Mouse (Mus musculus): ENCODE data around the gene Rfx3. TPM values are rescaled to one million over a fixed set of nuclear protein-coding genes. Genes with fewer than 3 reads are reported as not detected.

Gene Rfx3
- total and polyA plus RNA-seq, 2 experiments from 2014 or later: 11.2 to 31.1 TPM

DNA sequence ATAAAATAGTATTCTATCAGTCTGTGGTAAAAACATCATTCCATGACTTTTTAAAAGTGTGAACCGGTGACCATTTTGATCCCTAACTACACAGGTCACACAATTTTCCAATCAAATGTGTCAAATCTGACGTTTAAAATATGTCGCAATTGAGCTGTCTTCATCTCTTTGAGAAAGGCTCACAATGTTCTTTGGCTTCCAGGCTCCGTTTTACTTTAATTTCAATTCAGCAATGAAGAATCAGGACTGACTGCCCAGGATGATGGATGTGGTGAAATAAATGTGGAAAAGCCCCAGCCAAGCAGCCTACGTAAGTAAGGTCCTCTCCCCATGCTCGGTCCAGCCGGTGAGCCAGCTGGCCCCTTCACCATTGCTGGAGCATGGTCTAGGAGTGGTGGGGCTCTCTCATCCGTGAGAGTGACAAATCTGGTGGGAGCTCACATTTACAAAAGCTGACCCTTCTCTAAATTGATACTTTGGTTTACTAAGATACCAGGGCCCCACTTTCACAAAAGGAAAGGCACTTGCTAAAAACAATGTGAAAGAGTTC, 240.2 kb downstream of the Rfx3 start:
- TF ChIP-seq CTCF (IDR thresholded peaks at IDR 0.05; ENCODE audit: low read depth): no peak
- Histone ChIP-seq H3K27ac (no peak overlapping the region), H3K9me3 (ENCODE audit: low read length) (no peaks in the 10 kb centered on the region), H3K9ac (replicated peaks; ENCODE audit: low read length) (no peak overlapping the region), H3K4me1 (ENCODE audit: insufficient read depth, low read length) (no peaks in the 10 kb centered on the region), H3K27me3 (ENCODE audit: insufficient read depth, low read length) (no peaks in the 10 kb centered on the region), H3K36me3 (ENCODE audit: insufficient read depth, low read length) (no peaks in the 10 kb centered on the region), H3K4me2 (ENCODE audit: low read depth, low read length) (no peak overlapping the region), H3K4me3 (ENCODE audit: low read length) (no peak overlapping the region)
- peak; percentile 10 for DNase-seq (ENCODE audit: low spot score)
- ATAC-seq: no peak
- WGBS: 70% methylated on average over 8 of the region's 8 CpGs

DNA sequence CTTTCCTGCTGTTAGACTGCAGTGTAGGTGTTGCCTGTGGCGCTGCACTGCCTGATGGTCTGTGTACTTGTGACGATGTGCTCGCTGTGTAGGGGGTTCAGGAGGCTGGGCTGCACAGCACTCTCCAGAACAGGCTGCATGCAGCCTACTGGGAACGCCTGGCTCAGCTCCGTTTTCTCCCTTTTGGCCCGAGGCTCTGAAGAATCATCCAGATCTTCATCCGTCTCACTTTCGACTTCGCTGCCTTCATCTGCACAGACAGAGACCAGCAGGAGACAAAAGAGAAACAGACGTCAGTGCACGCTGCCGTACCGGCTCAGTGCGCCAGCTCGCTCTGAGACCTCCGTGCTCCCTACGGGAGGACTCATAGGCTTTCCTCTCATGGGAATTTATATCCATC, 242.5 kb downstream of the Rfx3 start:
- DNase-seq (ENCODE audit: low spot score) (peak; percentile 52), ATAC-seq (peak; percentile 81)
- H3K36me3 ChIP-seq (ENCODE audit: insufficient read depth, low read length): no peaks in the 10 kb centered on the region
- no peaks in the 10 kb centered on the region for H3K27me3 ChIP-seq (ENCODE audit: insufficient read depth, low read length)
- no peak for TF ChIP-seq CTCF (IDR thresholded peaks at IDR 0.05; ENCODE audit: low read depth)
- H3K4me3 ChIP-seq (ENCODE audit: low read length): no peak overlapping the region
- H3K4me1 ChIP-seq (ENCODE audit: insufficient read depth, low read length): no peaks in the 10 kb centered on the region
- H3K9me3 ChIP-seq (ENCODE audit: low read length): no peaks in the 10 kb centered on the region
- 46% methylated on average over 17 of the region's 17 CpGs for WGBS
- peak overlapping the region; percentile 36 for H3K4me2 ChIP-seq (ENCODE audit: low read depth, low read length)
- H3K27ac ChIP-seq: peak overlapping the region; percentile 58; the same call in 1 of the 2 replicates
- no peak overlapping the region for H3K9ac ChIP-seq (replicated peaks; ENCODE audit: low read length)

DNA sequence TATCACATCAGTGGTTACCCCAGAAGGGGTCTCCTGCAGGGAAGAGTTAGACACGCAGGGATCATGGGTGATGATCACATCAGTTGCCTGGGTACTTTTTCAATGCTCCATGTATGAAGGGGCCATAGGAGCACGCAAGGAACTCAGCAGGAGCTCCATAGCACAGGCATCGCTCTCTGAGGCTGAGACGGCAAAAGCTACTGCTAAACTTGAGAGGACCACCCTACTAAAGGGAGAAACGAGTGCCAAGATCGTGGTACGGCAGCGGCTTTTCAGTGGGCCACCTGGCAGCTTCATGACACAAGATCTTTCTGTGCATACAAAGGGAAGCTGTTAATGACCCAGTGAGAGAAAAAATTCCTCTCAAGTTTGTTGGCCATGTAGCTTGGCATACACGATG, 250.7 kb downstream of the Rfx3 start:
- Histone ChIP-seq H3K36me3 (ENCODE audit: insufficient read depth, low read length) (no peaks in the 10 kb centered on the region), H3K9me3 (ENCODE audit: low read length) (no peaks in the 10 kb centered on the region), H3K27ac (no peak overlapping the region), H3K4me1 (ENCODE audit: insufficient read depth, low read length) (no peaks in the 10 kb centered on the region), H3K27me3 (ENCODE audit: insufficient read depth, low read length) (no peaks in the 10 kb centered on the region), H3K9ac (replicated peaks; ENCODE audit: low read length) (no peak overlapping the region), H3K4me3 (ENCODE audit: low read length) (no peak overlapping the region), H3K4me2 (ENCODE audit: low read depth, low read length) (no peak overlapping the region)
- DNase-seq (ENCODE audit: low spot score): no peak
- WGBS: 73% methylated on average over 9 of the region's 9 CpGs
- no peak for TF ChIP-seq CTCF (IDR thresholded peaks at IDR 0.05; ENCODE audit: low read depth)
- ATAC-seq: no peak

DNA sequence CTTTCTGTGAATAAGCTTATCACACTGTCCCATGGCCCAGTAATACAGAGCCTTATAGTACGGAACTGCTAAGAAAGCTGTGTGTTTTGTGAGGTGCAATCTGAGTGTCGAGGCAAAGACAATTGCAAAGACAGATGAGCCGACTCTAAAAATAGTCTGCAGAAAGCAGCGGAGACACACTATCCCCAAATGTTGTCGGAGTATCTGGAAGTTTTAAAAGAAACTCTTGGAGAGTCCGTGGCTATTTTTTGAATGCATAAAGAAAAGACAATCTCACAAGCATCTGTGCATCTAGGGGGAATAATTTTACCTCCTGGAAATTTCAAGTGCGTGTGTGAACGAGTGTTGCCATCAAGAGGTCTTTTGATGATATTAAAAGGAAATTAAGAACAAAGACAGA, 251.6 kb downstream of the Rfx3 start:
- H3K27me3 ChIP-seq (ENCODE audit: insufficient read depth, low read length): no peaks in the 10 kb centered on the region
- H3K9ac ChIP-seq (replicated peaks; ENCODE audit: low read length): no peak overlapping the region
- WGBS: 74% methylated on average over 8 of the region's 8 CpGs
- ATAC-seq (no peak), DNase-seq (ENCODE audit: low spot score) (no peak)
- TF ChIP-seq CTCF (IDR thresholded peaks at IDR 0.05; ENCODE audit: low read depth): no peak
- no peaks in the 10 kb centered on the region for H3K4me1 ChIP-seq (ENCODE audit: insufficient read depth, low read length)
- H3K27ac ChIP-seq: no peak overlapping the region
- H3K4me3 ChIP-seq (ENCODE audit: low read length): no peak overlapping the region
- H3K36me3 ChIP-seq (ENCODE audit: insufficient read depth, low read length): no peaks in the 10 kb centered on the region
- no peak overlapping the region for H3K4me2 ChIP-seq (ENCODE audit: low read depth, low read length)
- H3K9me3 ChIP-seq (ENCODE audit: low read length): no peaks in the 10 kb centered on the region

DNA sequence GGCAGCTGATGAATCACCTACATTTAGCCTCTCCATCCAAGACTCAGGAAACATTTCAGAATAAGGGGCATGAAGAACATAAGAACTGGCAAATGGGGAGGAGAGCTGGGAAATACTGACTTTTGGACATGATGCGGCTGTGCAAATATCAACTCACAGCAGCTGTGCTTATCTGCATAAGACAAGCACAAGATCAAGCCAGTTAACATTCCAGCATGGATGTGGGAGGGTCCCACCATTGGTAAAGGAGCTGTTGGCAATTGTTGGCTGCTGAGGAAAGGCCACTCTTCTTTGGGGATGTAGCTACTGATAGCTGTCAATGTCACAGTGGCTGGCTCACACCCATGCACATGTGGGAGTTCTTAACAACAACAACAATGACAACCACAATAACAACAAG, 263.7 kb downstream of the Rfx3 start:
- no peak for ATAC-seq
- no peak overlapping the region for H3K27ac ChIP-seq
- no peaks in the 10 kb centered on the region for H3K27me3 ChIP-seq (ENCODE audit: insufficient read depth, low read length)
- H3K4me1 ChIP-seq (ENCODE audit: insufficient read depth, low read length): no peaks in the 10 kb centered on the region
- H3K9me3 ChIP-seq (ENCODE audit: low read length): no peaks in the 10 kb centered on the region
- no peak for DNase-seq (ENCODE audit: low spot score)
- no peaks in the 10 kb centered on the region for H3K36me3 ChIP-seq (ENCODE audit: insufficient read depth, low read length)
- TF ChIP-seq CTCF (IDR thresholded peaks at IDR 0.05; ENCODE audit: low read depth): no peak
- H3K9ac ChIP-seq (replicated peaks; ENCODE audit: low read length): no peak overlapping the region
- H3K4me2 ChIP-seq (ENCODE audit: low read depth, low read length): no peak overlapping the region
- H3K4me3 ChIP-seq (ENCODE audit: low read length): no peak overlapping the region
- 93% methylated on average over 1 of the region's 1 CpGs for WGBS

DNA sequence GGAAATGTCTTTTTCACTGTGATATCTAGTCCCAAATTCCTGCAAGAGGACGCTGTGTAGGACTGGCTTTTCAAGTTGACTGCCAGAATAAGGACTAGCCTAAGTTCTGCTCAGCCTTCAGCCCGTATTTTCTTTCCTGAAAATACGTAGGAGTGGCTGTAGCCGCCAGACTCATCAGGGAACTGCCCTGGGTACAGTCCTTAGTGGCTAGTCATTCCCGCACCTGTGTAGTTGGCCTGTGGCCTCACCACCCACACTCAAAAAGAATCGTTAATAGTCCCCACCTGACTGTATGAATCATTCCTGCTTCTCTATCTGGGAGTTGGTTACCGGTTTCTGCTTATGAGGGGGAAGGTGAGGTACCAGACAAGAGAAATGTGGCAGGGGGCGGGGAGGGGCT, 272.1 kb downstream of the Rfx3 start:
- Histone ChIP-seq H3K9ac (replicated peaks; ENCODE audit: low read length) (no peak overlapping the region), H3K4me3 (ENCODE audit: low read length) (no peak overlapping the region), H3K36me3 (ENCODE audit: insufficient read depth, low read length) (no peaks in the 10 kb centered on the region), H3K4me2 (ENCODE audit: low read depth, low read length) (no peak overlapping the region), H3K4me1 (ENCODE audit: insufficient read depth, low read length) (no peaks in the 10 kb centered on the region), H3K27ac (no peak overlapping the region), H3K9me3 (ENCODE audit: low read length) (no peaks in the 10 kb centered on the region), H3K27me3 (ENCODE audit: insufficient read depth, low read length) (no peaks in the 10 kb centered on the region)
- TF ChIP-seq CTCF (IDR thresholded peaks at IDR 0.05; ENCODE audit: low read depth): no peak
- no peak for ATAC-seq
- no peak for DNase-seq (ENCODE audit: low spot score)
- 76% methylated on average over 8 of the region's 8 CpGs for WGBS

DNA sequence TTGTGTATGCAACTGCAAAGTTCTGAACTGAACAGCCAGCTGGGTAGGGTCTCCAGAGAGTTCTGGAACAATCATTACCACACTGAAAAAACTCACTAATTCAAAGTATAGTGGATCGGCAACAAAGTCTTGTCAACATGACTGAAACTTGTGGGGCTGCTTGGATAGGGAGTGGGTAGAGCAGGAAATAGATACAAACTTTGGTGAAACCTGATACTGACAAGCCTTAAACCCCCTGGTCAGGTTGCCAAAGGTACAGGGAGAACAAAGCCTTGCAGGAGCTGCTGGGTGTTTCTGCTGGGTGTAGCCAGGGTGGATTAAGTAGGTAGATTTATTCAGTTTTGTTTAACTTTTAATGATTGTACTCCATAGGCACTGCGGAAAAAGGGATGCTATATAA, 274.4 kb downstream of the Rfx3 start:
- Histone ChIP-seq H3K27ac (no peak overlapping the region), H3K9me3 (ENCODE audit: low read length) (no peaks in the 10 kb centered on the region), H3K27me3 (ENCODE audit: insufficient read depth, low read length) (no peaks in the 10 kb centered on the region), H3K4me3 (ENCODE audit: low read length) (no peak overlapping the region), H3K9ac (replicated peaks; ENCODE audit: low read length) (no peak overlapping the region), H3K4me2 (ENCODE audit: low read depth, low read length) (no peak overlapping the region), H3K4me1 (ENCODE audit: insufficient read depth, low read length) (no peaks in the 10 kb centered on the region), H3K36me3 (ENCODE audit: insufficient read depth, low read length) (no peaks in the 10 kb centered on the region)
- 89% methylated on average over 2 of the region's 2 CpGs for WGBS
- DNase-seq (ENCODE audit: low spot score) (no peak), ATAC-seq (no peak)
- TF ChIP-seq CTCF (IDR thresholded peaks at IDR 0.05; ENCODE audit: low read depth): no peak
